Comparison of ENCODE assay signal across 16 mouse cellular contexts in genomic region chr1:57545792-57546685, GRCm38 (mm10).
DNase-seq lines count a peak whose midpoint lies in the region; ATAC-seq and TF ChIP-seq lines count a peak whose summit lies in the region.
"Had no signal": no experiment of that assay in that cellular context is flagged by ENCODE, and none has a peak within 500 bp of the region (broad histone marks: within the 10 kb centered on the region; RNA-seq: fewer than 3 reads in every experiment).

No protein-coding gene starts in this region.

- no peaks in the 10 kb centered on the region for H3K79me2 ChIP-seq in myocyte (ENCODE audit: control insufficient read depth, insufficient read depth)

- no peak for DNase-seq in heart, embryonic 10.5 days (ENCODE audit: low spot score)
- DNase-seq in limb, embryonic 10.5 days (ENCODE audit: low spot score), result no peak
- DNase-seq in adrenal gland, postnatal 14 days, result no peak
- DNase-seq: adrenal gland, adult 8-10 months; cerebellum, adult 8-10 months; layer of hippocampus, postnatal 36 days; left cerebral cortex, postnatal 4 days; right cerebral cortex, postnatal 14 days; thymus, postnatal 25 days had no signal

- H3K36me3 ChIP-seq in heart, embryonic 14.5 days (ENCODE audit: control insufficient read depth, insufficient read depth, low read length), result no peaks in the 10 kb centered on the region
- H3K36me3 ChIP-seq in heart, embryonic 10.5 days, result no peaks in the 10 kb centered on the region
- no peaks in the 10 kb centered on the region for H3K36me3 ChIP-seq in limb, embryonic 13.5 days
- H3K36me3 ChIP-seq in limb, embryonic 10.5 days, result no peaks in the 10 kb centered on the region
- no peaks in the 10 kb centered on the region for H3K36me3 ChIP-seq in hindbrain, embryonic 15.5 days
- no peaks in the 10 kb centered on the region for H3K36me3 ChIP-seq in myocyte (ENCODE audit: control insufficient read depth, insufficient read depth)
- H3K36me3 ChIP-seq: G1E had no signal

- TF ChIP-seq POLR2A in myocyte (IDR thresholded peaks at IDR 0.05; ENCODE audit: insufficient read length, low read depth), result no peak

- WGBS in heart, embryonic 14.5 days, result 39% methylated on average over 14 of the region's 14 CpGs
- WGBS in heart, embryonic 10.5 days, result 49% methylated on average over 14 of the region's 14 CpGs
- WGBS in limb, embryonic 13.5 days, result 43% methylated on average over 14 of the region's 14 CpGs
- 75% methylated on average over 14 of the region's 14 CpGs for WGBS in limb, embryonic 10.5 days
- WGBS in hindbrain, embryonic 15.5 days, result 47% methylated on average over 14 of the region's 14 CpGs

- H3K4me1 ChIP-seq in heart, embryonic 14.5 days (ENCODE audit: control insufficient read depth in 2 of 2, insufficient read depth in 2 of 2, low read length in 2 of 2), result peaks cover 6 to 8% of the 10 kb centered on the region in 2 experiments
- H3K4me1 ChIP-seq in heart, embryonic 10.5 days, result peaks cover 17% of the 10 kb centered on the region
- peaks cover 24% of the 10 kb centered on the region for H3K4me1 ChIP-seq in limb, embryonic 13.5 days
- H3K4me1 ChIP-seq in limb, embryonic 10.5 days, result peaks cover 10% of the 10 kb centered on the region
- H3K4me1 ChIP-seq in hindbrain, embryonic 15.5 days (replicated peaks), result peaks cover 8% of the 10 kb centered on the region

- H3K4me3 ChIP-seq in heart, embryonic 14.5 days (ENCODE audit: control insufficient read depth in 1 of 2, insufficient read depth in 1 of 2, low read depth in 1 of 2, low read length in 2 of 2), result no peak overlapping the region
- no peak overlapping the region for H3K4me3 ChIP-seq in heart, embryonic 10.5 days
- H3K4me3 ChIP-seq in limb, embryonic 13.5 days, result no peak overlapping the region
- H3K4me3 ChIP-seq in limb, embryonic 10.5 days, result no peak overlapping the region
- no peak overlapping the region for H3K4me3 ChIP-seq in hindbrain, embryonic 15.5 days
- H3K4me3 ChIP-seq in myocyte, result no peak overlapping the region

- ATAC-seq in heart, embryonic 14.5 days (ENCODE audit: insufficient number of reproducible peaks, insufficient read depth, low FRiP score, low read depth), result no peak
- no peak for ATAC-seq in limb, embryonic 13.5 days (ENCODE audit: low FRiP score, low read depth)
- ATAC-seq in hindbrain, embryonic 15.5 days (ENCODE audit: low FRiP score, low read depth), result no peak
- ATAC-seq: lung, postnatal 0 days had no signal

- no peak overlapping the region for H3ac ChIP-seq in myocyte (ENCODE audit: control insufficient read depth, insufficient read length)

- no peaks in the 10 kb centered on the region for H3K9me3 ChIP-seq in heart, embryonic 14.5 days (ENCODE audit: control insufficient read depth, low read length)
- H3K9me3 ChIP-seq in heart, embryonic 10.5 days, result no peaks in the 10 kb centered on the region
- no peaks in the 10 kb centered on the region for H3K9me3 ChIP-seq in limb, embryonic 13.5 days
- no peaks in the 10 kb centered on the region for H3K9me3 ChIP-seq in limb, embryonic 10.5 days (replicated peaks)
- H3K9me3 ChIP-seq in hindbrain, embryonic 15.5 days, result no peaks in the 10 kb centered on the region

- no peak overlapping the region for H3K27ac ChIP-seq in heart, embryonic 14.5 days (replicated peaks in 1 of 2; ENCODE audit: control insufficient read depth in 1 of 2, insufficient read depth in 1 of 2, low read depth in 2 of 2, low read length in 2 of 2)
- no peak overlapping the region for H3K27ac ChIP-seq in heart, embryonic 10.5 days
- no peak overlapping the region for H3K27ac ChIP-seq in limb, embryonic 13.5 days
- H3K27ac ChIP-seq in limb, embryonic 10.5 days, result no peak overlapping the region
- peak overlapping the region; percentile 25 for H3K27ac ChIP-seq in hindbrain, embryonic 15.5 days (replicated peaks)
- H3K27ac ChIP-seq: liver, embryonic 14.5 days had no signal

- peak overlapping the region; percentile 21; the same call in 1 of the 2 replicates for H3K4me2 ChIP-seq in heart, embryonic 14.5 days (ENCODE audit: low read length)
- H3K4me2 ChIP-seq in limb, embryonic 13.5 days (replicated peaks), result 0 out of 2 replicates have a peak overlapping the region, but pooled peaks have one; percentile 17
- H3K4me2 ChIP-seq in hindbrain, embryonic 15.5 days, result peak overlapping the region; percentile 30
- peak overlapping the region; percentile 66 for H3K4me2 ChIP-seq in myocyte (ENCODE audit: low read depth)

- H3K9ac ChIP-seq in heart, embryonic 14.5 days (ENCODE audit: low read length), result no peak overlapping the region
- no peak overlapping the region for H3K9ac ChIP-seq in limb, embryonic 13.5 days
- no peak overlapping the region for H3K9ac ChIP-seq in hindbrain, embryonic 15.5 days
- H3K9ac ChIP-seq: liver, embryonic 14.5 days had no signal

- H3K27me3 ChIP-seq in heart, embryonic 14.5 days (ENCODE audit: control insufficient read depth, insufficient read depth, low read length), result no peaks in the 10 kb centered on the region
- no peaks in the 10 kb centered on the region for H3K27me3 ChIP-seq in heart, embryonic 10.5 days (ENCODE audit: insufficient read depth, poor library complexity, severe bottlenecking)
- H3K27me3 ChIP-seq in limb, embryonic 13.5 days, result no peaks in the 10 kb centered on the region
- H3K27me3 ChIP-seq in limb, embryonic 10.5 days (ENCODE audit: low read depth, poor library complexity, severe bottlenecking), result no peaks in the 10 kb centered on the region
- H3K27me3 ChIP-seq in hindbrain, embryonic 15.5 days, result no peaks in the 10 kb centered on the region
- no peaks in the 10 kb centered on the region for H3K27me3 ChIP-seq in myocyte (ENCODE audit: control insufficient read depth, insufficient read depth, insufficient read length)

TF ChIP-seq in myocyte, 11 proteins besides CTCF, POLR2A, EP300 and RAD21:
- TF ChIP-seq USF1 (IDR thresholded peaks at IDR 0.05; ENCODE audit: low read depth), result no peak
- peak; percentile 65; the same call in 1 of the 2 replicates for TF ChIP-seq CEBPB (IDR thresholded peaks at IDR 0.05; ENCODE audit: insufficient read depth, poor library complexity, severe bottlenecking)
- TF ChIP-seq MYOG (IDR thresholded peaks at IDR 0.05; ENCODE audit: control insufficient read depth in 1 of 3, insufficient read depth in 1 of 3, insufficient read length in 2 of 3, low read depth in 2 of 3), result no peak
